ENCODE assay signal across 8 mouse cellular contexts in genomic region chr10:83722579-83723031, GRCm38 (mm10). TPM values are rescaled to one million over a fixed set of nuclear protein-coding genes. Genes with fewer than 3 reads are reported as not detected.
DNase-seq lines count a peak whose midpoint lies in the region; ATAC-seq lines count a peak whose summit lies in the region.

TSS of gene 1500009L16Rik (plus strand) at chr10:83722865.

- peaks cover 26% of the 10 kb centered on the region for H3K27me3 ChIP-seq in erythroblast, embryonic 14.5 days (ENCODE audit: control insufficient read depth)

- no peaks in the 10 kb centered on the region for H3K36me3 ChIP-seq in erythroblast, embryonic 14.5 days (ENCODE audit: control insufficient read depth)

- H3K9me3 ChIP-seq in erythroblast, embryonic 14.5 days (ENCODE audit: control insufficient read depth, low read length): peaks cover 4% of the 10 kb centered on the region; the same call in 1 of the 2 replicates

- no peaks in the 10 kb centered on the region; the same call in 1 of the 2 replicates for H3K4me1 ChIP-seq in erythroblast, embryonic 14.5 days (ENCODE audit: control insufficient read depth)

- intact Hi-C loops in left cerebral cortex, postnatal 10 days (cut with DNase I): loop anchor here (10.0 kb wide), 1 partner anchor 78 kb away; the partner anchor contains the start of gene Appl2

- H3K4me3 ChIP-seq in erythroblast, embryonic 14.5 days (replicated peaks): peak within 1 kb of the TSS; percentile 36

- ATAC-seq in erythroblast, adult 5-6 weeks (replicated peaks; ENCODE audit: low FRiP score, poor library complexity, severe bottlenecking): no peak
- ATAC-seq in megakaryocyte, adult 5-6 weeks (ENCODE audit: poor library complexity, severe bottlenecking): peak; percentile 39

- peak; percentile 72 to 81 for DNase-seq in cerebellum, postnatal 25 days
- DNase-seq in frontal cortex, postnatal 36 days (ENCODE audit: low spot score in 2 of 2): peak; percentile 55 to 61
- DNase-seq in hindlimb bud, embryonic 11.5 days (ENCODE audit: extremely low spot score, low read depth, low spot score): peak; percentile 41
- peak; percentile 73 to 91 for DNase-seq in left cerebral cortex, postnatal 10 days (ENCODE audit: extremely low spot score in 1 of 2, low spot score in 2 of 2)
- DNase-seq in right cerebral cortex, adult 2 months (ENCODE audit: low spot score in 2 of 2): peak; percentile 45 to 52

RNA-seq across cellular contexts. Expression of gene 1500009L16Rik, which starts in this region (rescaled TPM):
- not detected in 2 replicates for polyA plus RNA-seq in erythroblast, embryonic 14.5 days (2012)
- total RNA-seq in erythroblast, adult 5-6 weeks (2015; ENCODE audit: low replicate concordance): not detected in 2 replicates
- not detected in 2 replicates for total RNA-seq in erythroblast, adult 5-6 weeks (2017; ENCODE audit: low replicate concordance)
- total RNA-seq in left cerebral cortex, postnatal 10 days (2021): 10 to 100 TPM; 43.1 to 44.4 TPM
- total RNA-seq in megakaryocyte, adult 5-6 weeks (2015): 0.41 and 0.69 TPM in 2 replicates
- total RNA-seq in megakaryocyte, adult 5-6 weeks (2017): 0.11 TPM in 1 of 2 replicates, not detected in the other

Comparison
In these comparisons a context has a peak if more than half of its experiments do, and no peak if none do; other contexts are left out.
1. RNA of gene 1500009L16Rik (total RNA-seq): 43.1 to 44.4 TPM in left cerebral cortex, postnatal 10 days; 0.11 to 0.69 TPM in megakaryocyte, adult 5-6 weeks and not detected in erythroblast, adult 5-6 weeks; every median in the first group is over 10 times any median in the second.
2. Peak in ATAC-seq in megakaryocyte, adult 5-6 weeks; RNA of the gene not detected or under 1 TPM.
3. Peak in every context shown above with its lines, with median percentiles within 50 percentile points of each other: DNase-seq.